Mouse (Mus musculus): ENCODE data around the gene Tjap1.

Gene Tjap1

GRCm38 (mm10) chr17:46253452-46254084 is 29.3 kb downstream of the Tjap1 start, which contains the start of gene Lrrc73:
TSS of gene Lrrc73 (plus strand) at chr17:46253531.
- in situ Hi-C loops (cut with MseI, MboI), result no loop called here

- in situ Hi-C loops (cut with MseI, MboI), result no loop called here
These were observed 30.0 kb downstream of the Tjap1 start for GRCm38 (mm10) chr17:46252571-46253451.

GRCm38 (mm10) chr17:46251174-46251573 is 31.7 kb downstream of the Tjap1 start:
- in situ Hi-C loops (cut with MseI, MboI), result no loop called here

GRCm38 (mm10) chr17:46248189-46248522 is 34.7 kb downstream of the Tjap1 start:
- in situ Hi-C loops (cut with MseI, MboI), result no loop called here

- in situ Hi-C loops (cut with MseI, MboI), result no loop called here
These were observed 35.2 kb downstream of the Tjap1 start, which contains the start of the genes Polr1c and Yipf3 for GRCm38 (mm10) chr17:46247512-46248188. TSS of gene Polr1c (minus strand) at chr17:46248054. TSS of gene Yipf3 (plus strand) at chr17:46248080.

GRCm38 (mm10) chr17:46244579-46244978 is 38.2 kb downstream of the Tjap1 start:
- in situ Hi-C loops (cut with MseI, MboI), result no loop called here

GRCm38 (mm10) chr17:46243624-46244023 is 39.2 kb downstream of the Tjap1 start:
- in situ Hi-C loops (cut with MseI, MboI), result no loop called here

- in situ Hi-C loops (cut with MseI, MboI), result no loop called here
These were observed 39.8 kb downstream of the Tjap1 start for GRCm38 (mm10) chr17:46242993-46243392.

- in situ Hi-C loops (cut with MseI, MboI), result no loop called here
These were observed 40.6 kb downstream of the Tjap1 start for GRCm38 (mm10) chr17:46242274-46242673.

- in situ Hi-C loops (cut with MseI, MboI), result no loop called here
These were observed 41.4 kb downstream of the Tjap1 start for GRCm38 (mm10) chr17:46241471-46241870.

- in situ Hi-C loops (cut with MseI, MboI), result no loop called here
These were observed 43.2 kb downstream of the Tjap1 start for GRCm38 (mm10) chr17:46239516-46240114.

- in situ Hi-C loops (cut with MseI, MboI), result no loop called here
These were observed 45.3 kb downstream of the Tjap1 start for GRCm38 (mm10) chr17:46237480-46237879.

- in situ Hi-C loops (cut with MseI, MboI), result no loop called here
These were observed 45.7 kb downstream of the Tjap1 start for GRCm38 (mm10) chr17:46237079-46237478.

- in situ Hi-C loops (cut with MseI, MboI), result no loop called here
These were observed 46.8 kb downstream of the Tjap1 start for GRCm38 (mm10) chr17:46236067-46236466.

- in situ Hi-C loops (cut with MseI, MboI), result no loop called here
These were observed 55.2 kb downstream of the Tjap1 start for GRCm38 (mm10) chr17:46227576-46227975.

GRCm38 (mm10) chr17:46221601-46222000 is 61.2 kb downstream of the Tjap1 start:
- in situ Hi-C loops (cut with MseI, MboI), result no loop called here

GRCm38 (mm10) chr17:46210550-46210949 is 72.3 kb downstream of the Tjap1 start:
- in situ Hi-C loops (cut with MseI, MboI), result no loop called here
